Mouse (Mus musculus): ENCODE measurements around the gene Eps8. TPM values are rescaled to one million over a fixed set of nuclear protein-coding genes. Genes with fewer than 3 reads are reported as not detected.

Eps8 gene
- total and polyA plus RNA-seq, 3 experiments, result 0.08 to 0.15 TPM; not detected in 1

- H3K9ac ChIP-seq (ENCODE audit: control insufficient read depth, low read depth, low read length, poor library complexity, severe bottlenecking), result no peak overlapping the region
- H3K4me3 ChIP-seq (ENCODE audit: control insufficient read depth in 1 of 2, insufficient read depth in 1 of 2, low read depth in 2 of 2, low read length in 2 of 2), result no peak overlapping the region
- no peaks in the 10 kb centered on the region for H3K9me3 ChIP-seq (replicated peaks; ENCODE audit: insufficient read depth, low read length)
- no peaks in the 10 kb centered on the region for H3K79me2 ChIP-seq (ENCODE audit: control insufficient read depth, insufficient read depth, low read length, poor library complexity)
- no peak overlapping the region for H3K27ac ChIP-seq (ENCODE audit: control insufficient read depth, low read depth, low read length)
- no peaks in the 10 kb centered on the region for H3K4me1 ChIP-seq (ENCODE audit: control insufficient read depth in 1 of 2, insufficient read depth in 2 of 2, low read length in 2 of 2)
- no peaks in the 10 kb centered on the region for H3K27me3 ChIP-seq (ENCODE audit: control insufficient read depth in 1 of 2, insufficient read depth in 2 of 2, low read length in 2 of 2)
- DNase-seq (ENCODE audit: low read depth, low spot score), result no peak
- TF ChIP-seq MXI1 (IDR thresholded peaks at IDR 0.05; ENCODE audit: low read depth, low read length) (no peak), JUND (IDR thresholded peaks at IDR 0.05; ENCODE audit: low read depth, low read length) (no peak), HCFC1 (IDR thresholded peaks at IDR 0.05; ENCODE audit: low read depth, low read length) (no peak), E2F4 (IDR thresholded peaks at IDR 0.05; ENCODE audit: borderline replicate concordance, low read depth, low read length) (no peak), EP300 (IDR thresholded peaks at IDR 0.05; ENCODE audit: low read depth in 1 of 2, low read length in 2 of 2) (no peak), ETS1 (IDR thresholded peaks at IDR 0.05; ENCODE audit: low read depth, low read length) (no peak)
- H3K36me3 ChIP-seq (ENCODE audit: control insufficient read depth in 1 of 2, insufficient read depth in 2 of 2, low read length in 2 of 2), result no peaks in the 10 kb centered on the region
Observed at GRCm38 (mm10) chr6:137433521-137434137, 221.0 kb downstream of the Eps8 start.

Other genes starting within 250 kb of the Eps8 start
- 142 and 151 TPM in 2 replicates for gene Strap, start 80.2 kb upstream of the Eps8 start, total RNA-seq (2012; rRNA removed)
- gene Strap, start 80.2 kb upstream of the Eps8 start, polyA plus RNA-seq (2012; ENCODE audit: insufficient read depth in 1 of 2, insufficient read length in 2 of 2, low read depth in 1 of 2, low replicate concordance in 2 of 2, missing spikeins in 1 of 2), result 100 to 1,000 TPM in 1 of 2 experiments, not detected in 1; 194 TPM
- gene Dera, start 99.7 kb upstream of the Eps8 start, total RNA-seq (2012; rRNA removed), result 39.4 and 44.8 TPM in 2 replicates
- 10 to 100 TPM in 1 of 2 experiments, not detected in 1; 56.9 TPM for gene Dera, start 99.7 kb upstream of the Eps8 start, polyA plus RNA-seq (2012; ENCODE audit: insufficient read depth in 1 of 2, insufficient read length in 2 of 2, low read depth in 1 of 2, low replicate concordance in 2 of 2, missing spikeins in 1 of 2)